Mouse (Mus musculus): ENCODE measurements around the gene Tpo. TPM values are rescaled to one million over a fixed set of nuclear protein-coding genes. Genes with fewer than 3 reads are reported as not detected.

Gene Tpo
- polyA plus RNA-seq, 1 experiment from 2014 or later: not detected

DNA sequence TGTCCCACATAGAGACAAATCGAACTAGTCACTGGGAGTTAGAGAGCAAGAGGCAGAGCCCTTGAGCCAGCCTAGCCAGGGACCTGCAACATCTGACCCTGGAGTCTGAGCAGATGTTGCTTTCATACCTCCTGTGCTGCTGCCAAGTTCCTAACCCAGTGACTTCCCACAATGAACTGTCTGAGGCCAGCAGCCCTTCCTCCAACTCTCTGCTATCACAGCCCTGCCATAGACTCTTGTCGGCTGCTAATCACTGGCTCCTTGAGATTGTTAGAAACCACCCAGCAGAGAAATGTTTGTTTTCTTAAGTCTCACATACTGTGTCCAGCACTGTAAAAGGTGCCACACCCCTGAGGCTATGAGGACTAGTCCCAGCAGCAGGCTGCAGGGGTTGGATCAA, 56.1 kb downstream of the Tpo start:
- no peak overlapping the region for H3K27ac ChIP-seq (ENCODE audit: low read depth)
- WGBS: 46% methylated on average over 2 of the region's 2 CpGs
- H3K4me2 ChIP-seq: no peak overlapping the region
- H3K36me3 ChIP-seq (ENCODE audit: insufficient read depth): no peaks in the 10 kb centered on the region
- H3K4me3 ChIP-seq (ENCODE audit: low read depth, low read length): no peak overlapping the region
- no peaks in the 10 kb centered on the region for H3K9me3 ChIP-seq (ENCODE audit: low read depth, low read length)
- no peak for TF ChIP-seq CTCF (IDR thresholded peaks at IDR 0.05; ENCODE audit: low read depth)
- no peak overlapping the region for H3K9ac ChIP-seq
- no peaks in the 10 kb centered on the region for H3K27me3 ChIP-seq (ENCODE audit: insufficient read depth, low read length)
- ATAC-seq (ENCODE audit: insufficient read depth) (peak; percentile 44), DNase-seq (no peak)
- H3K4me1 ChIP-seq (ENCODE audit: insufficient read depth): no peaks in the 10 kb centered on the region

DNA sequence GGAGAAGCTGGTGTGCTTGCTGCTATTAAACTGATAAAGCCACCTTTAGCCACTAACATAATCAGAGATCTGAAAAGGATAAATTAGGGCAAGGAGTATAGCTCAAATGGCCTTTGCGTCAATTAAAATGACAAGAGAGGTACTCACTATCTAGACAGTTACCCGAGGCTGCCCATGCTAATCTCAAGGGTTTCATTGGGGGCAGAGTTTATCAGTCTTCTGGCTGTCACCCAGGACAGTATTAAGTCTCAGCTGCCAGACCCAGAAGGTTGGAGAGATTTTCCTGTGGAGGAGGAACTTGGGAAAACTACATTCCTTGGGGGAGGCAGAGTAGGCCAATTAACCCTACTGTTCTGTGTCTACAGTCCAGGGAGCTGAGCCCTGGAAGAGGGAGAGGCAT, 63.1 kb downstream of the Tpo start:
- no peak overlapping the region for H3K9ac ChIP-seq

DNA sequence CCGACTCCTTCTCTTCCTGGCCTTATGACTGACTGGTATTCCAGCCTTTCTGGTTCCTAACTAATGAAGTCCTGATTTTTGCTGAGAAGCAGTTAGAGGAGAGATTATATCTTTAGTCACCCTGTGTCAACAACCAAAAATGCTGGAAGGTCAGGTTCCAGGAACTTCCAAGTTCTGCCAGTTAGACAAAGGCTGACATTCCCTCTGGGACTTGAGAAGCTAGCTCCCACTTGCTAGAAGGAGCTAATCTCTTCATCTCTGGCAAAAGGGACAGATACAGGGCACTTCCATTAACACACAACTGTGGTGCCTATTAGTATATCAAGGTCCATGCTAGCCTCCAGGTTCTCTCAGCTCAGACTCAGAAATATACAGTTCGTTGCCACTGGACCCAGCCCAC, 64.6 kb downstream of the Tpo start:
- Histone ChIP-seq H3K4me2 (no peak overlapping the region), H3K4me1 (ENCODE audit: insufficient read depth) (no peaks in the 10 kb centered on the region), H3K27me3 (ENCODE audit: insufficient read depth, low read length) (no peaks in the 10 kb centered on the region), H3K27ac (ENCODE audit: low read depth) (no peak overlapping the region), H3K4me3 (ENCODE audit: low read depth, low read length) (no peak overlapping the region), H3K9me3 (ENCODE audit: low read depth, low read length) (no peaks in the 10 kb centered on the region), H3K36me3 (ENCODE audit: insufficient read depth) (no peaks in the 10 kb centered on the region), H3K9ac (no peak overlapping the region)
- no peak for DNase-seq
- WGBS: 70% methylated on average over 2 of the region's 2 CpGs
- no peak for ATAC-seq (ENCODE audit: insufficient read depth)
- TF ChIP-seq CTCF (IDR thresholded peaks at IDR 0.05; ENCODE audit: low read depth): no peak

More for the DNA sequence above, 63.1 kb downstream of the Tpo start:
- DNase-seq (no peak), ATAC-seq (ENCODE audit: insufficient read depth) (no peak)
- Histone ChIP-seq H3K36me3 (ENCODE audit: insufficient read depth) (no peaks in the 10 kb centered on the region), H3K9me3 (ENCODE audit: low read depth, low read length) (no peaks in the 10 kb centered on the region), H3K4me1 (ENCODE audit: insufficient read depth) (no peaks in the 10 kb centered on the region), H3K27me3 (ENCODE audit: insufficient read depth, low read length) (no peaks in the 10 kb centered on the region), H3K4me3 (ENCODE audit: low read depth, low read length) (no peak overlapping the region), H3K27ac (ENCODE audit: low read depth) (no peak overlapping the region), H3K4me2 (no peak overlapping the region)
- no peak for TF ChIP-seq CTCF (IDR thresholded peaks at IDR 0.05; ENCODE audit: low read depth)
- WGBS: 25% methylated on average over 2 of the region's 2 CpGs

DNA sequence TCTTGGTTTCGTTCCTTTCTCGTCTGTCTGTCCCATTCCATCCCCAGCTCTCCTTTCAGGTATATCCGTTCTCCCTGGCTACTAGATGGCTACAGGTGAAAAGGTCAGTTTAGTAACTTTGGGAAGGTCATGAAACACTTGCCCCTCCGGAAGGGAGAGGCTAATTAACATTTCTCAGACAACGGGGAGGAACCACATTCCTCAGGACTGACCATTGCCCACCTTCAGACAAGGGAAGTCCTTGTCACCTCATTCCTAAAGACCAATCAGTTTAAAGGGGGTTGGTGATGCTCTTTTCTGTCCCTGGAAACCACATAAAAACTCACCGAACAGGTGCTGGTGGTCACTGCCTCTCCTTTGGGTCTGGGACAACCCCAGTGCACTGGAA, 70.3 kb downstream of the Tpo start:
- no peak overlapping the region for H3K9ac ChIP-seq
- H3K27ac ChIP-seq (ENCODE audit: low read depth): no peak overlapping the region
- no peak for TF ChIP-seq CTCF (IDR thresholded peaks at IDR 0.05; ENCODE audit: low read depth)
- ATAC-seq (ENCODE audit: insufficient read depth) (no peak), DNase-seq (no peak)
- no peak overlapping the region for H3K4me3 ChIP-seq (ENCODE audit: low read depth, low read length)
- no peak overlapping the region for H3K4me2 ChIP-seq
- WGBS: 41% methylated on average over 6 of the region's 6 CpGs
- H3K9me3 ChIP-seq (ENCODE audit: low read depth, low read length): no peaks in the 10 kb centered on the region
- no peaks in the 10 kb centered on the region for H3K4me1 ChIP-seq (ENCODE audit: insufficient read depth)
- no peaks in the 10 kb centered on the region for H3K36me3 ChIP-seq (ENCODE audit: insufficient read depth)
- no peaks in the 10 kb centered on the region for H3K27me3 ChIP-seq (ENCODE audit: insufficient read depth, low read length)

DNA sequence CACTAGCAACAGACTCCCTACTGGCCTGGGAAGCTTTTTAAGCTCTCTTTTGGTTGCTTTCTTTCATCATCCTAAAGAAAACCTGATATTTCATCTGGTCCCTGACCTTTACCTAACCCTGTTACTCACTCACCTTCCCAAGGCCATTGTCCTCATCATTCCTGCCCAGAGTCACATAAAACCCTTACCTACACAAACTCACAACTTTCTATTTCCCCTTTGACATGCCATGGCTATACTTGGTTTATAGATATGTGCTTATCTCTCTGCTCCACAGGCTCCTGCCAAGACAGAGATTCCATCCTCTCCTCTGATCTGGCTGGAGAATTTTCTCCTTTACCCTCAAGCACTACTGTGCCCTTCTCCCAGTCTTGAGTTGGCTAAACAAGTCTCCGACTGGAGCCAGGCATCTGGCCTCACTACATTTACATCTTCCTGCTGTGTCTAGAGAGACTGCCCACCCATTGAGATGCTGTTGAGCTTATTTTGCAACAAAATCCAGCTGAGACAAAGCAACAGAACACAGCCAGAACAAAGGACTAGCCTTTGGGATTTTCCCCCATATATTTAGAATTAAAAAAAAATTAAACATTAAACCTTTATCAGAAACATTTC, 70.8 kb downstream of the Tpo start:
- WGBS: 18% methylated on average over 1 of the region's 1 CpGs
- Histone ChIP-seq H3K4me2 (no peak overlapping the region), H3K4me3 (ENCODE audit: low read depth, low read length) (no peak overlapping the region), H3K9me3 (ENCODE audit: low read depth, low read length) (no peaks in the 10 kb centered on the region), H3K36me3 (ENCODE audit: insufficient read depth) (no peaks in the 10 kb centered on the region), H3K27ac (ENCODE audit: low read depth) (no peak overlapping the region), H3K4me1 (ENCODE audit: insufficient read depth) (no peaks in the 10 kb centered on the region), H3K9ac (no peak overlapping the region), H3K27me3 (ENCODE audit: insufficient read depth, low read length) (no peaks in the 10 kb centered on the region)
- no peak for DNase-seq
- TF ChIP-seq CTCF (IDR thresholded peaks at IDR 0.05; ENCODE audit: low read depth): no peak
- ATAC-seq (ENCODE audit: insufficient read depth): no peak

DNA sequence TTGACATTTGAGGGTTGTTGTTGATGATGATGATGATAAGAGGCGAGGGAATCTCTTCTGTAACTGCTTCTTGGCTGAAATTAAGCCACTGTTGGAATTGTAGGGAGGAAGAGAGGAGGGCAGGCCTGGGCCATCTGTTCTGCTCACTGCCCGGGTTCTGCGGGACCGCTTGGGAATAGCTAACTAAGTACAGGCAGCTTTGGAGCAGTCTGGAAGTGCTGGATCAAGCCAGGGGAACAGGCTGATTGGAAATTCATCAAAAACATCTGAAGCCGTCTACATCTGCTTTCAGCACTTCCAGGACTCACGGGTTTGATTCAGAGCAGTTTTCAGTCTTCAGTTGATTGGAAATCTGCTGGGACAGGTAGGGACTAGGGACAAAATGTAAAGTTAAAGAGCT, 74.4 kb downstream of the Tpo start:
- ATAC-seq (ENCODE audit: insufficient read depth) (no peak), DNase-seq (no peak)
- H3K4me3 ChIP-seq (ENCODE audit: low read depth, low read length): no peak overlapping the region
- H3K27me3 ChIP-seq (ENCODE audit: insufficient read depth, low read length): no peaks in the 10 kb centered on the region
- no peaks in the 10 kb centered on the region for H3K9me3 ChIP-seq (ENCODE audit: low read depth, low read length)
- no peak for TF ChIP-seq CTCF (IDR thresholded peaks at IDR 0.05; ENCODE audit: low read depth)
- WGBS: 37% methylated on average over 6 of the region's 6 CpGs
- no peak overlapping the region for H3K9ac ChIP-seq
- no peak overlapping the region for H3K4me2 ChIP-seq
- H3K36me3 ChIP-seq (ENCODE audit: insufficient read depth): no peaks in the 10 kb centered on the region
- H3K4me1 ChIP-seq (ENCODE audit: insufficient read depth): no peaks in the 10 kb centered on the region
- no peak overlapping the region for H3K27ac ChIP-seq (ENCODE audit: low read depth)

DNA sequence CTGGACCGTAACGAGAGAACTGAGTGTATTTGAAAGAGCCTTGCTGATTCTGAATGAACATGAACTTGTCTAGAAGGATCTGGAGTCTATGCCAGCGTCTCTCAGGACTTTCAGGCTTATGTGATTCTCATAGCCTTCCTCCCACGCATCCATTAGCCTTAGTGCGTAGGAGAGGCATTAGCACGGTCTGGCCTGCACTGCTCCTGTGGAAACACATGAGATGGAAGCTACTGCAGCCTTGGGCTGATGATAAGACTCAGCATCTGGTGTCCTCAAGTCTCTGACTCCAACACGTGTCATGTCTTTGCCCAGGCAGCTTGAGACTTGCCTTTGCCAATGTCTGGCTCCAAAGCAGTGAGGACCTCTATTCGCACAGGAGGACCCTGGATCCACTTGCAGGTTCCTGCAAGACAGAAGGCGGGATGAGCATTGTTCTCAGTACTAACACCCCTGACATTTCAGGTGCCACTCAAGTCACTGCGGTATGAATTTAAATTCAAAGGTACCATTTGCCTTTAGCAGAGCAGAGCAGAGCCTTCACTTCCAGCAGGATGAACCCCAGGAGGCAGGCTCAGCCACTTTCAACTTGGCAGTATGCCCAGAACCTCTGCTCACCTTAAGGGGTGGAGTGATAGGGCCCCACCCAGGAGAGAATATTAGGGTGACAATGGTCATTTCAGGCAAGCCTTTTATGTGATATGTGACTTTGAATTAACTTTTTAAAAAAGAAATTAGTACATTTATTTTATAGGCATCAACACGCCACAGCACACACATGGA, 77.5 kb downstream of the Tpo start:
- ATAC-seq (ENCODE audit: insufficient read depth): no peak

More for the DNA sequence above, 77.5 kb downstream of the Tpo start:
- Histone ChIP-seq H3K36me3 (ENCODE audit: insufficient read depth) (no peaks in the 10 kb centered on the region), H3K4me1 (ENCODE audit: insufficient read depth) (no peaks in the 10 kb centered on the region), H3K27me3 (ENCODE audit: insufficient read depth, low read length) (no peaks in the 10 kb centered on the region), H3K27ac (ENCODE audit: low read depth) (no peak overlapping the region), H3K4me3 (ENCODE audit: low read depth, low read length) (no peak overlapping the region), H3K9me3 (ENCODE audit: low read depth, low read length) (no peaks in the 10 kb centered on the region), H3K4me2 (no peak overlapping the region), H3K9ac (no peak overlapping the region)
- no peak for DNase-seq
- WGBS: 76% methylated on average over 11 of the region's 11 CpGs
- no peak for TF ChIP-seq CTCF (IDR thresholded peaks at IDR 0.05; ENCODE audit: low read depth)

All from lung, embryonic 14.5 days (tissue).